Mouse (Mus musculus) erythroblast, adult 5-6 weeks (primary cell): Measurements from ENCODE around the gene Arid1a. TPM values are rescaled to one million over a fixed set of nuclear protein-coding genes. Genes with fewer than 3 reads are reported as not detected.

Experiments used
- ATAC-seq: replicated peaks from 2 replicates; pipeline ENCODE4 v1.8.0; 2016; ENCODE audit warnings: moderate number of reproducible peaks, mild to moderate bottlenecking, moderate TSS enrichment, inconsistent platforms; ENCODE audit not compliant: poor library complexity, low FRiP score, severe bottlenecking
- total RNA-seq, 2 experiments: library from RNA; stranded (forward) in 1 of 2; stranded (reverse) in 1 of 2; fragments of 150-400 nt in 1 of 2; fragments of 200-764, 138-1000 nt in 1 of 2; gene quantifications; 2 replicates each; pipeline versions ENCODE4 v1.2.3 to v1.2.4; 2015 to 2017; ENCODE audit warnings: low replicate concordance in 2 of 2

Arid1a gene
- total RNA-seq, 2 experiments from 2014 or later = 27.2 to 31.1 TPM

DNA sequence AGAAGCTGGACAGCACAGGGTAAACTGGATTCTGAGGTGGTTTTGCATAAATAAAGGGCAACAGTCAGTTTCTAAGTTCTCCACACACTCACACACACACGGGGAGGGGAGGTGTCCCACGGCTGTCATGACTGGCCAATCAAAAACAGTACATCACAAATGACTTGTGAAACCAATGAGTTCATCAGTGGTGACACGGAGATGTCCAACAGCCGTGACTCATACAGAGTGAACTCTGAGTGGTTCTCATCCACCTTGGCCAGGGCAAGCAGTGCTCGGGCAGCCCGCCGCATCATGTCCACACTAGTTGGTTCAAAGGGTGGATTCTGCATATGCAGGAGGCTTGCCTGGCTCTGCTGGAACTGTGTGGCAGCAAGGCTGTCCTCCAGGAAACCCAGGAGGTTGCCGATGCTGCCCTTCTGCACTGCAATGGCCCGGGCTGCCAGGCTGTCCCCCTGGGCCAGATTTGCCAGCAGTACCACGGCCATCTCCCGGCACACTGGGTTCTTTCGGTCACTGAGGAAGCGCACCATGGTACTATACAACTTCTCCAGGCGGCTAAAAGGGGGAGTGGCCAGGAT, 76.3 kb downstream of the Arid1a start:
- no peak for ATAC-seq

DNA sequence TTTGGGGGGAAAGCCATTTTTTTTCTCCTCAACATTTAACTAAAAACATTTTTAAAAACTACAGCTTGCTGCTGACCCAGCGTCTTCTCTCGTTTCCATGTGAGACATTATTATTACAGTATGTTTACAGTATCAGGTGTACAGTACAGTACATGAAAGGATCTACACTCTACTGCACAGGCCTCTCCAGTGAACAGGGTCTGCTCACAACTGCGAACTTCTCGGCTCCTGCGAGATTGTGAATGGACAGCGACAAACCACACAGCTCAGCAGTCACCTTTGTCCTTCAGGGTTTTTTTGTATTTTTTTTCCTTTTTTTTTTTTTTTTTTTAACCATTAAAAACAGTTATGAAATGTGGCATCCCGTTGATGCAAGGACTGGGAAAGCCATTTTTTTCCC, 76.9 kb downstream of the Arid1a start:
- ATAC-seq = no peak

- ATAC-seq = no peak
These were observed 79.3 kb downstream of the Arid1a start for GRCm38 (mm10) chr4:133677266-133677665.

GRCm38 (mm10) chr4:133676189-133676588, 80.4 kb downstream of the Arid1a start:
- ATAC-seq = no peak

- no peak for ATAC-seq
These were observed 81.0 kb downstream of the Arid1a start for GRCm38 (mm10) chr4:133675594-133676016.

GRCm38 (mm10) chr4:133674331-133674695, 82.3 kb downstream of the Arid1a start:
- ATAC-seq = no peak

GRCm38 (mm10) chr4:133673666-133674330, 82.8 kb downstream of the Arid1a start:
- no peak for ATAC-seq

GRCm38 (mm10) chr4:133672845-133673647, 83.5 kb downstream of the Arid1a start:
- ATAC-seq = no peak

GRCm38 (mm10) chr4:133671881-133672844, 84.4 kb downstream of the Arid1a start, which contains the start of gene Pigv:
Gene Pigv (minus strand): TSS chr4:133672647.
- ATAC-seq = peak; percentile 86

GRCm38 (mm10) chr4:133671184-133671880, 85.2 kb downstream of the Arid1a start:
- ATAC-seq = peak; percentile 61

DNA sequence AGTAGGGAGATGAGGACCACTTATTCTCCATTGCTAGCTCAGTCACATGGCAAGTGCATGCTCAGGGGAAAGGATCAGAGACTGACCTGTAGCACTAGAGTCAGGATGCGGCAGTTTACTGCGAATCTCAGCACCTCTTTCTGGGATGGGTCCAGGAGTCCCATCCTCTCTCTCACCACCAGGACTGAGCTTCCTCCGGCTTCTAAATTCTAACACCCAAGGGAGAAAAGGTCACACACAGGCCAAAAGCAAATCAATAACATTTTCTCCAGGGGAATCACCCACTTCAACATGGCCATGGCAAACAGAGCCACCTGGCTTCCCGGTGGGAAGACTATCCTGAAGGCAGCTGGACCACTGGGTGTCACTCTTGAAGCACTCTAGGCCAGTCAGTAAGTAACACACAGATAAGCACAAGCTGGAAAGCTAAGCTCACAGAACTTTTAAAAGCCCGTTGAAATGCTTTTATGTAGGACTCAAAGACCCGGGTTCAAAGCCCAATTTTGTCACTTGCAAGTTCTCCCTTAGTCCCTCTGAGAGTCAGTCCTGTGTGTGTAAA, 86.8 kb downstream of the Arid1a start:
- no peak for ATAC-seq

DNA sequence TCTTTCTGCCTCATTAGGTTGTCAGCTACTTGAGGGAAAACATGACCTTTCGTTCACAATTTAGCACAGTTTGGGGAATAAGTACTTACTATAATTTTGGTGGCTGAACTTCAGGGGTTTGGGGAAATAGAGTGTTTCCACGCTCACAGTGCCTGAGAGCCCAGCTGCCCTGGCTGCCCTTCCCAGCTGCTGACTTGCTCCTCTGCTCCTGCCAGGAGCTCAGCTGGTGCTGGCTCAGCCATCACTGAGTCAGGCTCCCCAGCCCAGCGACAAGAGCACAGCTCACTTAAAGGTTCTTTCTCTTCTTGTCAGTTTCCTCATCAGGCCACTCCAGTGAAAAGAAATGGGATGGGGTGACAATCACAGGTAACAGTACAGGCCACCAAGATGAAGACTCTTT, 88.0 kb downstream of the Arid1a start:
- no peak for ATAC-seq

DNA sequence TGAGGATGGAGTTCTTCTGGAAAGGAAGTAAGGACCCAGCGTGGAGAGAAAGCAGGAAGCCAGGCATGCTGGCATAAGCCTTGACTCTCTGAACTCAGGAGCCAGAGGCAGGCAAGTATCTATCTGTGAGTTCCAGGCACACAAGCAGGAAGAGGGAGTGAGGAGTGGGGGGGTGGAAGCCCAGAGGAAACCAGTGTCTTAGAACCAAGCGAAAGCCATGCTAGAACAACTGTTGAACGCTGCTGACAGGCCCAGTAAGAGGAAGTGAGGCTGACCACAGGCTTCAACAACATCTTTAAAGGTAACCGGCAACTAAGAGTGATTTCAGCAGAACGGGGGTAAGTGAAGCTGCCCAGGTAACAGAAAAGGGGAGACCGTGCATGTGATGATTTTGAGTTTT, 90.4 kb downstream of the Arid1a start:
- no peak for ATAC-seq

DNA sequence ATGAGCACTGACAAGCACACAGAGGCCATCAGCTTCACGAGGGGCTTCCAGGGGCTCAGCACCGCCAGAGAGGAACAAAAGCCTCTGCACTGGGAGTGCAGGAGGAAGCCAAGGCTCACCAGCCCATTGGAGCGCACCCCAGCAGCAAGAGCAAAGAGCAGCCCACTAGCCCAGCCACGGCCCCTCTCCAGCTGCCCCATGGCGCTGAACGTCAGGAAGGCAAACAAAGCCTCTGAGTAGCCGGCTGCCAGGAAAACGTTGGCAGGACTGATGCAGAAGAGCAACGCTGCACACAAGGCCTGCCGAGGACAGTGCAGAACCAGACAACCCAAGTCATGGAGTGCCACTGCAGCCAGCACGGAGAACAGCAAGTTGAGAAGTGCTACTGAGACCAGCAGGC, 91.5 kb downstream of the Arid1a start:
- ATAC-seq = 0 out of 2 replicates have a peak, but pooled peaks have one; percentile 32

DNA sequence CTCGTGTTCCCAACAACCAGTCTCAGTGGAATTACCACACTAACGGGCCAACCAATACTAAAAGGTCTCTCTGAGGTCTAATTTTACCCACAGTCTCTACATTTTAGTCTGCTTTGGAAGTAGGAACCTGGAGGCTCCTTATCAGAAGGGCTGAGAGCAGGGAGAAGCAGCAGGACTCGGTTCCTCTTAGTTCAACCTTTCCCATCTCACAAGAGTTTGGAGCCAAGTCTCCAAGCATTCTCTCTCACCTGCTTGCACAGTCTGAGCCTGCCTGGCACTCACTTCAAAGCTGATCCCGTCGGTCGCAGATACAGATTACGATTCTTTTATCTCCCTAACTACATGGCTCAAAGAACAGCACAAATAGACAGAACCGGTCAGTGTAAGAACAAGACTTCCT, 93.6 kb downstream of the Arid1a start:
- ATAC-seq = no peak

DNA sequence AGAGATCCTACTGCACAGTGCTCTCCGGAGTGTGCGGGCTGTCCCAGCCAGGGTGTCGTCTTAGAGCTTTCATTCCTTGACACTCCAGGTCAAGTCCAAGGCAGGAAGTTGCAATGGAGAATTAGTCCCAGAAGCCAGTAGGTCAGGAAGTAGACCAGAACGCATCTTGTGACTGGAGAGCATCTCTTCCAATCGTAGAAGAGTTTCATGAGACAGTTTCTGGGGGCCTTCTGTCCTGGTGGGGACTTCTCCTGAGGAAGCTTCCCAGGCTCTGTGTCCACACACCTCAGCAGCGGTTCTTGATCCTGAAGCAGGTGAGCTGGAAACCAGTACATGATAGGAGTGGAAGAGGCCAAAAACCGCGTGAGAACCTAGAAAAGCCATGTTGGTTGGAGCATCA, 94.1 kb downstream of the Arid1a start:
- no peak for ATAC-seq

DNA sequence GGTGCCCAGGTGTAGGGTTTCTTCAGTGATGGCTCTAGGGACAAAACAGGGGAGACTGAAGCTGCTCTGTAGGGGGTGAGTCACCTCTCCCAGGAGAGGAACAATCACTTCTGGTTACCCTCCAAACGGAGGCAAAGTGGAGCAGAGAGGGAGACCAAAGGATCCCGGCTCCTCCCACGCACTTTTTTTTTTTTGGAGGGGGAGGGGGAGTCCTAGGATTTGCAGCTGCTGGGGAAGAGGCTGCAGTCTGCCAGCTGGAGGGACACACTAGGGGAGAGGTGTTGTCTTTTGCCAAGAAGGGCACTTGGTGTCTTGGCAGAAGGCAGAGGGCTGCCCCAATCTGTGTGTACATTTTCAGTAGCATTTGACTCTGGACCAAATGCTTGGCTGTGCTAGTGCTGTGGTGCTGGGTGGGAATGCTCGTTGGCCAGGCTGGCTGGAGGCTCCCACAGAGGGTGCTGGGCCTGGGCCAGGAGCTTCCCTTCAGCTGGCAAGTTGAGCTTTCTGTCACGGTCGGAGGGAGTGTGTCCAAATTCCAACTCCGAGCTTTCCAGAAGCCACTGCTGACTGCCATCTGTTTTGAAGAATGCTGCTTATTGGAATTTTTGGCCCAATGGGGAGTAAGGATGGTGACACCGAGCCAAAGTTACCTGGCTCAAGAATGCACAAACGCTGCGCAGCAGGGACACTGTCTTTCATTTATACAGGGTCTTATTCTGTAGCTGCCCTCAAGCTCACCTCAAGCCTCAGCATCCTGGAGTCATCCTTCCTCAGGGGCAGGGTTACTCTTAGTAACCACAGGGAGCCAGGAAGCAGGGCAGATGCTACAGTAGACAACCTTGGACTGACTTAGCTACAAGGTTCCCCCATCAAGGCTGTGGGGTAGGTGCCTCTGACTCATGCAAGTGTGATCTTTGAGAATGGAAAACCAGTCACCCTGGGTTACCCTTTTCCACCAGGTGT, 96.1 kb downstream of the Arid1a start:
- ATAC-seq = no peak; the same call in 1 of the 2 replicates
